Mouse (Mus musculus) G1E (cell line): ENCODE results near the gene Lnx2.

ENCODE experiments used
- CTCF ChIP-seq: IDR thresholded peaks from 2 replicates; pipeline ENCODE4 v1.5.1; 2012; ENCODE audit warnings: low read depth, low read length, inconsistent platforms, mixed read lengths
- GATA1 ChIP-seq: IDR thresholded peaks from 2 replicates; pipeline ENCODE4 v1.6.1; 2012; ENCODE audit warnings: borderline replicate concordance, low read length, inconsistent platforms, mixed read lengths
- GATA2 ChIP-seq: IDR thresholded peaks from 2 replicates; pipeline ENCODE4 v1.6.1; 2012; ENCODE audit warnings: low read depth, low read length, inconsistent platforms, borderline replicate concordance
- POLR2AphosphoS5 ChIP-seq: IDR thresholded peaks from 2 replicates; pipeline ENCODE4 v1.6.1; 2012; ENCODE audit warnings: low read depth, low read length, inconsistent platforms; ENCODE audit not compliant: insufficient replicate concordance

- TF ChIP-seq CTCF: no peak
- no peak for TF ChIP-seq GATA1
- TF ChIP-seq GATA2: no peak
- no peak for TF ChIP-seq POLR2AphosphoS5
Observed at GRCm38 (mm10) chr5:147060024-147060423, 16.4 kb downstream of the Lnx2 start.
